Mouse (Mus musculus): ENCODE measurements at regions not wholly inside any gene's neighbourhood (a gene's known extent, or its start where the extent isn't known, plus 50 kb on each side); places are given as distances from the start of the nearest gene placed in this dataset.

DNA sequence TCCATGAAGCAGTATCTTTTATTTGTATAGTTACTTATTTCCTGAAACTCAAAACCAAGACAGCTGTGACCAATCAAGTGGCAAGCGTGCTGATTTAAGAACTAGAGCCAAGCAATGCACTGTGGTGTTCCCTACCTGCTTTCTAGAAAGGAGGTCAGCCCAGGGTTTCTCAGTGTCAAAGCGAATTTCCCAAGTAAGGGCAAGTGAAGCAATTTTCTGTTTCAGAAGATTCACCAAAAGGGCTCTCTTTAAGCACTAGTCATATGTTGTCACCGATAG is 171.2 kb upstream of the Fer start:
- no peak for TF ChIP-seq CTCF (IDR thresholded peaks at IDR 0.05; ENCODE audit: control insufficient read depth, insufficient read depth, low read length)
- TF ChIP-seq POLR2A (IDR thresholded peaks at IDR 0.05; ENCODE audit: borderline replicate concordance, control insufficient read depth, low read depth, low read length), result no peak

All from bone marrow, adult 2 months (tissue).